Mouse (Mus musculus) MN1 (cell line): ENCODE measurements around the gene Cpne7.
"Not testable (repeated sequence)": the region's sequence is repeated elsewhere in the genome, so short reads cannot be mapped to it uniquely, and the experiment has no call there.

ENCODE experiments used
- DNase-seq: peaks from one replicate; pipeline ENCODE4 v3.0.0-alpha.2; 2016; ENCODE audit warnings: low spot score

The Cpne7 gene

GRCm38 (mm10) chr8:123117127-123117731 is at the start of gene Cpne7:
Gene Cpne7 (plus strand): TSS chr8:123117374.
- no peak for DNase-seq

DNA sequence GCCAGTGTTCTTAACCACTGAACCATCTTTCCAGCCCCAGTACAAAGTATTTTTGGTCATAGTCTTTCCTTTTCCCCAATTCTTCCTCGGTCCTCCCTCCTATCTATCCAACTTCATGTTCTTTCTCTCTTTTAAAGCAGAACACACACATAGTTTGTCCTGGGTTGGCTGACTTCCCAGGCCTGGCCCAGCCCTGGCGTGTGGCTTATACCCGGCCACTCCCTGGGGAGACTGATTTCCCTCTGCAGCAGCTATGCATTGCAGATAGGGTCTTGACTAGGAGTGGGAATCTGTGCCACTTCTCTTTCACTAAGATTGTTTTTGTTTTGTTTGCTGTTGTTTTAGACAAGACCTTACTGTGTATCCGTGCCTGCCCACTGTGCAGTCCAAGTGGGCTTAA is 46.0 kb upstream of the Cpne7 start:
- DNase-seq = peak; percentile 91

DNA sequence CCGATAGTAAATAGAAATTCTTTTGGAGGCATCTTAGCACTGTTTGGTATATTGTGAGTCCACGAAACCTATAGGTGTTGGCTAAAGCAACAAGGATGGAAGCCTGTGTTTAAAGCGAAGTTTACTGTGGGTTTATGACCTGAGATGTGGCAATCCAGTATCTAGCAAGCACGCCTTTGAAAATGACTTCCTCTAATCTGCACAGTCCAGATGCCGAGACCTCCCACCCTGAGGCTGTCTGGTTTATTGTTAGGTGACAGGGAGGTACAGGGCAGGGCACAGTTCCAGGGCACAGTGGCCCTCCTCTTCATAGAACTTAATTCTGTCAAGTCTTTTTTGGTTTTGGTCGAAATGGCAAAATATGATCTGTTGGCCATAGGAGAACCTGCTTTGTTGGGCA is 40.0 kb upstream of the Cpne7 start:
- no peak for DNase-seq

GRCm38 (mm10) chr8:123082993-123083392 is 34.2 kb upstream of the Cpne7 start:
- no peak for DNase-seq

- no peak for DNase-seq
Measured at GRCm38 (mm10) chr8:123083610-123084009, 33.6 kb upstream of the Cpne7 start.

DNA sequence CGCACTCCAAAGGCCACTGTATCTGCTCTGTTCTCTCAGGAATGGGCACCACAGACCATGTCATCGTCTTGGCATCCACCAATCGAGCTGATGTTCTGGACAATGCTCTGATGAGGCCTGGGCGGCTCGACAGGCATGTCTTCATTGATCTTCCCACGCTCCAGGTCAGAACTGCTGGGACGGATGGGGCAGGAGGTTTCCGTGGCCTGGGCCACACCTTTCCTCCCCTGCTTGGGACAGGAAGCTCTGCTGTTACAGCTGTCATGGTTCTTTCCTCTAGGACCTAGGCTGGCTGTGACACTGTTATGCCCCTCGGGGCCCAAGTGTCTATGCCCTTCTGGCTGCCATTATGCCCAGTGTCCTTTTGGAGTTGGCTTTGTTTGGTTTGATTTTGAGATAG is 29.9 kb upstream of the Cpne7 start:
- DNase-seq = no peak

GRCm38 (mm10) chr8:123097216-123097615 is 20.0 kb upstream of the Cpne7 start:
- DNase-seq = no peak

DNA sequence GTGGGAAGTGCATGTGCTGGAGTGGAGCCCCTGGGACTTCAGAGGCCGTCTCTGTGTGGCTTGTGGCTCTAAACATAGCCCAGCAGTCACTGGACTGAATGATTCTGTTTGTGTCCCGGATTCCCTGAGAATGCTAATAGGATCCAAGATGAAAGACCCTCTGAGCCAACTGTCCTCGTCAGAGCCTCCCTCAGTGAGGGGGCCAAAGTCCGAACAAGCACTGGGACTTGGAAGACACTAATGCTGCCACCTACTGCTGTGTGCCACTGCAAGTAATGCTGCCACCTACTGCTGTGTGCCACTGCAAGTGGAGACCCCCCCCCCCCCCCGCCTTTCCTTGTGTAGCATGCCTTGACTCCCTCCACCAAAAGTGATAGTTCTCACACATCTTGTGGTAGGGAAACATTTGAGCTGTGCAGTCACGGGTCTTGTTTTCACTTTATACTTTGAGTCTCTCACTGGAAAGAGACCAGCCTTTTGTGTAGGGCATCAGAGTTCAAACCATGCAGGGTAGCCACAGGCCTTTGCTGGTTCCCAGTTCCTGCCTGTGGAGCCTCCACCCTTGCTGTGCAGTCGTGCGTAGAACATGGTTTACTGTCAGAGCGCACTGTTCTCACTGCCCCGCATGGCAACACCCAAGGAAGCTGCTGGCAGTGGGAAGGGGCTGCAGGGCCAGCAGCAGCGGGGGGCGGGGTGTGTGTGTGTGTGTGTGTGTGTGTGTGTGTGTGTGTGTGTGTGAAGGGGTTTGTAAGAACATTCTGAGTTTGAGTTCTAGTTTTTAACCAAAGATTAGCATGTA is 19.2 kb upstream of the Cpne7 start:
- no peak for DNase-seq

GRCm38 (mm10) chr8:123100288-123100687 is 16.9 kb upstream of the Cpne7 start:
- DNase-seq = no peak

GRCm38 (mm10) chr8:123101244-123101643 is 15.9 kb upstream of the Cpne7 start:
- DNase-seq = no peak

DNA sequence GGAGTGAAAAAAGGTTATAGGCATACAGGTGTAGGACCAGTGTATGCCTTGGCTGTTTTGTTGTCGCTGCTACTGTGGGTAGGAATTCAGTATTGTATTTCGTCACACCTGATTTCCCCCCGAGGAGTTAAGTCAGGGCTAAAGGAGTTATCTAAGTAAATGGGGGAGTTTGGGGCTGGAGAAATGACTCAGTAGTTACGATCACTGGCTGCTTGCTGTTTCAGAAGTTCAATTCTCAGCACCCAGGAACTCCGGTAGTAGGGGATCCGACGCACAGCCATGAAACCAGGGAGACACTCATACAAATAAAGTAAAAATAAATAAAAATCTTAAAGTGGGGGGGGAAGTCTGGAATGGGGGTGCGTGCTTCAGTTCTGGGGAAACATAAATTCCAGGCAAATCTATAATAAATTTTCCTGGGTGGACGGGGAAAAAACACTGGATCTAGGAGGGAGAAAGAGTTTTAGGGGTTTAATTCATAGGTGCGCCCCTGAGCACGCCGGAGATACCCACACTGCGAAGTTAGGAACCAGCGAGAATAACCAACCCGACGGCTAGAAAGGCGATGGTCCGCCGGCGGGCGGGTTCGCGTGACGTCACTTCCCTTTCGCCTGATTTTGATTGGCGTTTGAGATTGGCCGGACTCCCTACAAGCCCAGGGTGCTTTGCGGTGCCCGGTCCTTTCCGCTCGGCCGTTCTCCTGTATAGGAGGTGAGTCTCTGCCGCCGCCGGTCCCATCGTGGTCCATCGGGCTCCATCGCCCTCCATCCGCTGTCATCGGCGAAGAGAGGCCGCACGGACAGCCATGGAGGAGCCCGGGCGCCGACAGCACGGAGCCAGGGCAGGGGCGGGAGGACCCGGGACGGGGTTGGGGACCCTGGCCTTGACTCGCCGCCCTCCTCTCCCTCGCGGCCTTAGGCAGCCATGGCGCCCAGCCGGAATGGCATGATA is 15.2 kb upstream of the Cpne7 start, which contains the start of gene Rpl13:
Gene Rpl13, plus strand, starts transcription at position 616 of the 951 bp plus-strand sequence.
- peak; percentile 94 for DNase-seq

GRCm38 (mm10) chr8:123102855-123103254 is 14.3 kb upstream of the Cpne7 start:
- not testable (repeated sequence) for DNase-seq

GRCm38 (mm10) chr8:123103285-123103684 is 13.9 kb upstream of the Cpne7 start:
- no peak for DNase-seq

- DNase-seq = no peak
Measured at GRCm38 (mm10) chr8:123104046-123104767, 13.0 kb upstream of the Cpne7 start.

DNA sequence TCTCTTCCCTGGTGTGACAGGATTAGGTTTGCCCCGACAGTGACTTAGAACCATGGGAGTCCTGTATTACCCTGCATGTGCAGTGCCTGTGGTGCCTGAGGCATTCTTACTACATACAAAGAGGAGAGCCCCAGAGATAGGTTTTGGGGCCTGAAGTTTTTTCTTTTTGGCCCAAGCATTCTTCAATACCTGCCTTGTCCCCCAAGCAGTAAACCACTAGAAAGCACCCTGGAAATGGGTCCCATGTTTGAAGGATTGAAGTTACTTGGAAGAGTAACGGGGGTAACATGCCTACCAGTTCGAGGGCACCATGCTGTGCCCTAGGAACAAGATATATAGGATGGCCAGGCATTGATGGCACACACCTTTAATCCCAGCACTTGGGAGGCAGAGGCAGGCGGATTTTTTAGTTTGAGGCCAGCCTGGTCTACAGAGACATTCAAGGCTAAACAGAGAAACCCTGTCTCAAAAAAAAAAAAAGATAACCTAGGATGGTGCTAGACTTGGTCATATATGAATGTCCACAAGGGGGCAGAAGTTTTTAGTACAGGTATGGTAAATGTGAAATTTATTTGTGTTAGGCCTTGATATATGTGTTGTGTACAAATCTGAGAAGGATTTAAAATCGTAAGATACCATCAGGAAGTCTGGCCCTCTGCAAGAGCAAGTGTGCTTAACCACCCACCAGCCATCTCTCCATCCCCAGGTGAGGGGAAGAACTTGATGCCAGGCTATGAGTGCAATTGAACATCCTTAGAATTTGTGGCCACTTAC is 11.4 kb upstream of the Cpne7 start:
- peak; percentile 72 for DNase-seq

DNA sequence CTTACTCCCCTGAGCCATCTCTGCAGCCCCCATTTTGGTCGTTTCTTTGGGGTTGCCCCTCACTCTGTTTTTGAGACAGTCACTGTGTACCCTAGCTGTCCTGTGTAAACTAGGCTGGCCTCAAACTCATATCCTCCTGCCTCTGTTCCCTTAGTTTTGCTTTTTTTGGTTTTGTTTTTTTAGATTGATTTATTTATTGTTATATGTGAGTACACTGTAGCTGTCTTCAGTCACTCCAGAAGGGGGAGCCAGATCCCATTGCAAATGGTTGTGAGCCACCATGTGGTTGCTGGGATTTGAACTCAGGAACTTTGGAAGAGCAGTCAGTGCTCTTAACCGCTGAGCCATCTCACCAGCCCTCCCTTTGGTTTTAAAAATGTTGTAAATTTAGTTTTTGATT is 10.6 kb upstream of the Cpne7 start:
- no peak for DNase-seq

GRCm38 (mm10) chr8:123108010-123108409 is 9.2 kb upstream of the Cpne7 start:
- no peak for DNase-seq

DNA sequence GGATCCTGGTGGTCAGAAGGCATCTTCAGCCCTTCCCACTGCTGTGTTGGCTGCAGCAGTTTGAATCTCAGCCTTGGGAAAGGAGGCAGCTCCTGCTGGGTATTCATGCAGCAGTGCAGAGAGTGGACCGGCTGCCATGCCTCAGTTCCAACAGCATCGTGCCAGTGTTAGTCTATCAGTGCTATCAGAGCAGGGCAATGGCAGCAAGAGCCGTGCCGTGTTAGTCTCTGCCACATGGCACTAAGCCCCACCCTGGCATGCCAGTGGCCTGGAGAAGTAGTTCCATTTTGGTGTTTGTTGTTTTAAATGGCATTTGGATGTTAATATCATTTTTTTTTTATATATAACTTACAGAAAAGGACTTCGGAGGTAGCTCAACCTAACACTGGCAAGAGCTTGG is 8.2 kb upstream of the Cpne7 start:
- no peak for DNase-seq

DNA sequence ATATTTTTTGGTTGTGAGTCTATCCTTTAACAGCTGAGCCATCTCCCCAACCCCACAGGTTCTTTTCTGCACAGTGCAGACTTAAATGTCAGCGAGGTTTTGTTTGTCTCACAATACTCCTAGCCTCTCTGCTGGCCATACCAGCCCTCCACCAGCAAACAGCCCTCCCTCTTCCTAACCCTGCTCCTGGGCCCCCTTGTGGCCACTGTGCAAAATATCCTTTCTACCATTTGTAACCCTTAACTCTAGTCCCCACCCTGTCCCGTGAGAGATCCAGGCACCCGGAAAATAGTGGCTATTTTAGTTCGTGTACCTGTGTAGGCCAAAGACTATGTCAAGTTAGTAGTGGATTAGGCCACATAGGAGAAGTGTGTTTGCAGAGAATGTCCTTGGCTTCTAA is 6.5 kb upstream of the Cpne7 start:
- DNase-seq = no peak

GRCm38 (mm10) chr8:123112892-123113291 is 4.3 kb upstream of the Cpne7 start:
- DNase-seq = no peak

- DNase-seq = peak; percentile 31
Measured at GRCm38 (mm10) chr8:123113908-123114469, 3.2 kb upstream of the Cpne7 start.
